ENCODE assay signal across 8 mouse cellular contexts in the genomic region with DNA sequence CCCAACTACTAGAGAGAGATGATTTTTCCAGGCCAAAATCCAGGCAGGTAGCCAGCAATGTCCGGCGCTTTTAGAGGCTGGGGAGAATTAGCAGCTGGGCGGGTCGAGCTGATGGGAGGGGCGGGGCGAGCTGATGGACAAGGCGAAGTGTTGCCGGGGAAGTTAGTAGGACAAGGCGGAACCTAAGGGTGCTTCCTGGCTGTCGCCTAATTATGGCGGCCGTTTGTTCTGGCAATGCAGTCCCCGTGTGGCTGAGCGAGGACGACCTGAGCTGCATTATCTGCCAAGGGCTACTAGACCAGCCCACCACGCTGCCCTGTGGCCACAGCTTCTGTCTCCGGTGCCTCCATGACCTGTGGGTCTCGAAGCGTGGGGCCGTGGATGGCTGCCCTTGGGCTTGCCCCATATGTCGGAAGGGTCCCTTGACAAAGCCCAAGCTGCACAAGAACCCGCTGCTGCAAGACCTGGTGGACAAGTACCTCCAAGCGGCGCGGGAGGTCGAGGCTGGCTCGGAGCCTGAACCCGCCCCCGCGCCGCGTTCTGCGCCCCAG. TPM values are rescaled to one million over a fixed set of nuclear protein-coding genes. Genes with fewer than 3 reads are reported as not detected.
DNase-seq lines count a peak whose midpoint lies in the region; ATAC-seq lines count a peak whose summit lies in the region.

Gene Rnf135, plus strand, starts transcription at position 147 of the 551 bp plus-strand sequence.

- H3K4me1 ChIP-seq in hindbrain, embryonic 16.5 days (ENCODE audit: control insufficient read depth, insufficient read depth, low read depth, low read length) = no peaks in the 10 kb centered on the region

- peak within 1 kb of the TSS; percentile 59 for H3K4me3 ChIP-seq in hindbrain, embryonic 16.5 days (ENCODE audit: low read length)

- no peaks in the 10 kb centered on the region for H3K27me3 ChIP-seq in hindbrain, embryonic 16.5 days (replicated peaks; ENCODE audit: control insufficient read depth, insufficient read depth, low read length)

- H3K9me3 ChIP-seq in hindbrain, embryonic 16.5 days (ENCODE audit: control insufficient read depth, low read length) = no peaks in the 10 kb centered on the region

- WGBS in hindbrain, embryonic 16.5 days = 2% methylated on average over 33 of the region's 33 CpGs

- H3K9ac ChIP-seq in hindbrain, embryonic 16.5 days (ENCODE audit: low read depth, low read length) = peak within 1 kb of the TSS; percentile 79

- peak within 1 kb of the TSS; percentile 77 for H3K27ac ChIP-seq in hindbrain, embryonic 16.5 days (ENCODE audit: low read depth, low read length)

- H3K4me2 ChIP-seq in hindbrain, embryonic 16.5 days (ENCODE audit: low read length) = peak within 1 kb of the TSS; percentile 67

- ATAC-seq in activated CD4-positive, CD25-positive, alpha-beta regulatory T cell, adult 4 months = peak; percentile 87
- ATAC-seq in common myeloid progenitor, adult 5-6 weeks (replicated peaks; ENCODE audit: low read depth, poor library complexity, severe bottlenecking) = peak; percentile 99
- peak; percentile 77 for ATAC-seq in hindbrain, embryonic 16.5 days

- DNase-seq in gastrocnemius, adult 18-20 months (ENCODE audit: low spot score) = peak; percentile 95
- DNase-seq in left cerebral cortex, adult 18-20 months (ENCODE audit: low spot score in 2 of 2) = peak; percentile 71 to 80
- DNase-seq in lung, postnatal 4 days = peak; percentile 94
- DNase-seq in retina, postnatal 1 day = peak; percentile 87
- peak; percentile 68 for DNase-seq in thymus, postnatal 4 days

- H3K36me3 ChIP-seq in hindbrain, embryonic 16.5 days (ENCODE audit: control insufficient read depth, insufficient read depth, low read length) = no peaks in the 10 kb centered on the region

RNA-seq across cellular contexts. Expression of gene Rnf135, which starts in this region (rescaled TPM):
- polyA plus RNA-seq in activated CD4-positive, CD25-positive, alpha-beta regulatory T cell, adult 4 months (2017; shearing (Covaris generic)) = 1 to 10 TPM; 8.1 to 9.5 TPM
- 5.6 and 8.1 TPM in 2 replicates for total RNA-seq in common myeloid progenitor, adult 5-6 weeks (2017)
- total RNA-seq in gastrocnemius, adult 18-20 months (2021) = 1 to 10 TPM; 1.6 to 1.7 TPM
- polyA plus RNA-seq in hindbrain, embryonic 16.5 days (2015; fragmentation: Nextera tagmentation; extraction: Ambion mirVana) = 4.6 and 4.9 TPM in 2 replicates
- 1 to 10 TPM; 3.9 to 4.1 TPM for total RNA-seq in left cerebral cortex, adult 18-20 months (2021)

Comparison
In these comparisons a context has a peak if more than half of its experiments do, and no peak if none do; other contexts are left out.
1. Peak in every context shown above with its lines: DNase-seq, ATAC-seq, H3K4me3 ChIP-seq and H3K27ac ChIP-seq.